Mouse (Mus musculus) heart, embryonic 14.5 days (tissue): ENCODE data around the gene B4galnt1. TPM values are rescaled to one million over a fixed set of nuclear protein-coding genes. Genes with fewer than 3 reads are reported as not detected.

Experiments
- ATAC-seq: fragments of 200-750 bp; cut with Nextera tagmentation; 2 replicates; pipeline ENCODE4 v1.8.0; 2017; ENCODE audit warnings: low read depth, moderate TSS enrichment; ENCODE audit not compliant: insufficient number of reproducible peaks, insufficient read depth, low FRiP score
- H3K27ac ChIP-seq, 2 experiments: fragments of 200-500 bp in 1 of 2; fragments of 300-500 bp in 1 of 2; sonication (generic) in 1 of 2; replicated peaks in 1 of 2; 2 replicates each; pipeline ENCODE4 v1.5.1; 2012 to 2014; ENCODE audit warnings: low read depth in 2 of 2, low read length in 2 of 2, control low read depth in 1 of 2, mild to moderate bottlenecking in 1 of 2, mixed read lengths in 1 of 2; ENCODE audit not compliant: control insufficient read depth in 1 of 2, insufficient read depth in 1 of 2
- H3K27me3 ChIP-seq: fragments of 300-500 bp; sonication (generic); 2 replicates; pipeline ENCODE4 v1.6.1; 2014; ENCODE audit warnings: mild to moderate bottlenecking, low read length, control low read depth; ENCODE audit not compliant: control insufficient read depth, insufficient read depth
- H3K36me3 ChIP-seq: fragments of 300-500 bp; sonication (generic); 2 replicates; pipeline ENCODE4 v1.6.1; 2014; ENCODE audit warnings: mild to moderate bottlenecking, control low read depth, low read length, mixed read lengths; ENCODE audit not compliant: control insufficient read depth, insufficient read depth
- H3K4me1 ChIP-seq, 2 experiments: fragments of 200-500 bp in 1 of 2; fragments of 300-500 bp in 1 of 2; sonication (generic) in 1 of 2; 2 replicates each; pipeline ENCODE4 v1.6.1; 2012 to 2014; ENCODE audit warnings: low read length in 2 of 2, control low read depth in 1 of 2, mixed read lengths in 1 of 2; ENCODE audit not compliant: control insufficient read depth in 2 of 2, insufficient read depth in 2 of 2
- H3K4me2 ChIP-seq: fragments of 300-500 bp; sonication (generic); 2 replicates; pipeline ENCODE4 v1.6.1; 2014; ENCODE audit warnings: mild to moderate bottlenecking, low read length
- H3K4me3 ChIP-seq, 2 experiments: fragments of 200-500 bp in 1 of 2; fragments of 300-500 bp in 1 of 2; sonication (generic) in 1 of 2; 2 replicates each; pipeline ENCODE4 v1.5.1; 2012 to 2014; ENCODE audit warnings: low read length in 2 of 2, mild to moderate bottlenecking in 2 of 2, control low read depth in 1 of 2, low read depth in 1 of 2, moderate library complexity in 1 of 2; ENCODE audit not compliant: control insufficient read depth in 1 of 2, insufficient read depth in 1 of 2
- H3K9ac ChIP-seq: fragments of 300-500 bp; sonication (generic); 2 replicates; pipeline ENCODE4 v1.6.1; 2014; ENCODE audit warnings: mild to moderate bottlenecking, low read length
- H3K9me3 ChIP-seq: fragments of 300-500 bp; sonication (generic); 2 replicates; pipeline ENCODE4 v1.6.1; 2016; ENCODE audit warnings: low read length, control low read depth; ENCODE audit not compliant: control insufficient read depth
- WGBS: fragments of 180-500 bp; shearing (Covaris S2); extraction: QIAGEN DNeasy Blood & Tissue Kit; methylation state at CpG from one replicate; pipeline ENCODE4 v1.1.7; 2014; 5-methylcytosine and 5-hydroxymethylcytosine counted together
- polyA plus RNA-seq: library from polyadenylated mRNA; unstranded; fragments of >200 nt; fragmentation: Nextera tagmentation; extraction: Ambion mirVana; gene quantifications from 2 replicates; pipeline ENCODE4 v1.2.1, GENCODE M21; 2014

Gene B4galnt1
- polyA plus RNA-seq, 1 experiment from 2014 or later: 1.5 TPM

DNA sequence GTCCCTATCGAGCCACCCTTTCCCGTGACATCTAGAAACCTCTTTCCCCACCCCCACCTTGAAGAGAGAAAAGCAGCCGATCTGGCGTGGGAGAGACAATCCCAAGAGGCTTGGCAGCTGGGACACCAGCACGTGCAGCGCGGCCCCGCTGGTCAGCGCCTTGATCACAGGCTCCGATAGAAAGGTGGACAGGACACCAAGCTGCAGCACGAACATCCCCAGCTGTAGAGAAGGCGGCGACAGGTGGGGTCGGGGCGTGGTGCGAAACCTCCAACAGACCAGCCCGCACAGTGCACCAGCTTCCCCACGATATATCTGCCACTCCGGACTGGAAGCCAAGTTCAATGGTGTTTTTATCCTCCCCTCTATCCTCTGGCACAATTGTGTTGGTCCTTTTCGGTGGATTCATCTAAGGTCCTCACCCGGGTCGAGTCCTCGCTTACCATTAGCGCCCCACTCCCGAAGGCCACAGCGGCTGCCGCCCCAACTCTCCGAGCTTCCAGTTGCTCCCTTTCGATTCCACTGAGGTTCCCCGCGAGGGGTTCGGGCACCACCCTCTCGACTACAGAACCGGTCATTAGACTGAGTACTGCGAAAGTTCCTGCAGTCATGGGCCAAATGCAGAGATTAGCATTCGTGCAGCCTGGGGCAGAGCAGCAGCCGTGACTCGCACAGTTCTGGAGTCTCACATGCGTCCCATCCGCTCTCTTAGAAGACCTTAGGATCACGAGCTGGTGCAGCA is 13.4 kb downstream of the B4galnt1 start:
- H3K4me1 ChIP-seq: peaks cover 6 to 9% of the 10 kb centered on the region in 2 experiments; a peak in 3 of 4 replicates
- H3K9me3 ChIP-seq: no peaks in the 10 kb centered on the region
- 0 out of 2 replicates have a peak, but pooled peaks cover 4% of the 10 kb centered on the region for H3K36me3 ChIP-seq
- 6% methylated on average over 41 of the region's 41 CpGs for WGBS
- peak overlapping the region; percentile 21 to 32 for H3K4me3 ChIP-seq
- no peak overlapping the region; the same call in 1 of the 2 replicates for H3K9ac ChIP-seq
- ATAC-seq: no peak
- peak overlapping the region; percentile 63 for H3K4me2 ChIP-seq
- H3K27me3 ChIP-seq: peaks cover 82% of the 10 kb centered on the region
- H3K27ac ChIP-seq: no peak overlapping the region

DNA sequence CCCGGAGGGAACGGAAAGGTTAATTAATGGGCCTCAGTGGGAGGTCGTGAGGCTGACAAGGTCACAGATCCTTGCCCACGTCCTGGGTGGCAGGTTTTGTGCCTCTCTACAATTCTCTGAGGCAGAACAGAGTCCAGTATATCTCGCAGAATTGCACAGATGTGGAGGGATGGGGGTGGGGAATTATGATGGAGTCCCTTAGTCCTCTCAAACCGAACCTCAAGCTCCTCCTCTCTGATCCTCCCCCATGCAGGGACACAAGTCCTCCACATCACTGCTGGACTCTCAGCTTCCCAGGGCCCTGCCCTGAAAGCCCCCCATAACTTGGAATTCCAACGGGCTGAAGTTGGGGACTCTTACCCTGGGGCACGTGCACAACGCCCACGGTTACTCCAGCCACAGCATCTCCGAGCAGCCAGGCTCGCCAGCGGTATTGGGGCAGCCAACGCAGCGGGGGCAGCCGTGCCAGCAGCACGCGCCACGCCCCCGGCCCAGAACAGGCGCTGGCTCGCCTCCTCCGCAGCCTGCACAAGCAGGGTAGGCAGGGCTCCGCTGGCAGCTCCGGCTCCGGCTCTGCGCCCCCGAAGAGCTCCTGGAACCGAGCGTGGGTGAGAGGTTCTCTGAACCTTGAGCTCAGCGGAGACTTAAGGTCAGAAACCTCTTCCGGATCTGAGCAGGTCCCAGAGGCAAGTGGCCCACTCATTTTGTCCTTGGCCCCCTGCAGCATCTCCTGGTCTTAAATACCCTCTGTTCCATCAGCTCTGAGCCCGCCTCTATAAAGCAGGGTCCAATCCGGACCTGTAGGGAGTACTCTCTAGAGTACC is 15.1 kb downstream of the B4galnt1 start, which contains the start of gene Slc26a10:
TSS of gene Slc26a10 (minus strand) at position 775 of the 824 bp plus-strand sequence.
- WGBS: 3% methylated on average over 34 of the region's 34 CpGs
- Histone ChIP-seq H3K27ac (peak within 1 kb of the TSS in 1 of 2 experiments; percentile 28; a peak in 1 of 4 replicates), H3K9me3 (no peaks in the 10 kb centered on the region), H3K4me3 (peak within 1 kb of the TSS; percentile 28 to 31), H3K4me2 (peak within 1 kb of the TSS; percentile 63), H3K27me3 (peaks cover 86% of the 10 kb centered on the region), H3K9ac (no peak within 1 kb of the TSS; the same call in 1 of the 2 replicates), H3K36me3 (0 out of 2 replicates have a peak, but pooled peaks cover 4% of the 10 kb centered on the region), H3K4me1 (peaks cover 6 to 9% of the 10 kb centered on the region in 2 experiments; a peak in 3 of 4 replicates)
- ATAC-seq: no peak

DNA sequence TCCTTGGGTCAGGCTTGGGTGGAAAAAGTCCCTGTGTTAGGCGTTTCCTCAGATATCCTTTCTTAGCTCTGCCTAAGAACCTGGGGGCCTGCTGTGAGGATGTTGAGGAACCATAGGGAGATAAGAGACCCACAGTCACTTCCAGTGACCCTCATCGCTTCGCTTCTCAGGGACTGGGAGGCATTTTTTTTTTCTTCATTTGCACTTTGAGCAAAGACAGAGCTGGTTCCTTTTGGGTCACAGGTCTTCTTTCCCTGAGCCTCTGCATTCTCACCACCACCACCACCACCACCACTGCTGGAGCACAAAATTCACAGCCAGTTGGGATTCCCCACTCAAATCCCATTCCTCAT is 15.6 kb downstream of the B4galnt1 start:
- Histone ChIP-seq H3K9ac (no peak overlapping the region), H3K9me3 (no peaks in the 10 kb centered on the region), H3K4me2 (peak overlapping the region; percentile 57), H3K36me3 (peaks cover 7% of the 10 kb centered on the region; the same call in 1 of the 2 replicates), H3K4me3 (peak overlapping the region in 1 of 2 experiments; percentile 31; a peak in 1 of 4 replicates), H3K27me3 (peaks cover 89% of the 10 kb centered on the region), H3K4me1 (peaks cover 6 to 9% of the 10 kb centered on the region in 2 experiments; a peak in 3 of 4 replicates), H3K27ac (0 out of 4 replicates have a peak overlapping the region, but pooled peaks of 1 of the 2 experiments have one; percentile 28)
- ATAC-seq: no peak
- 15% methylated on average over 3 of the region's 3 CpGs for WGBS

DNA sequence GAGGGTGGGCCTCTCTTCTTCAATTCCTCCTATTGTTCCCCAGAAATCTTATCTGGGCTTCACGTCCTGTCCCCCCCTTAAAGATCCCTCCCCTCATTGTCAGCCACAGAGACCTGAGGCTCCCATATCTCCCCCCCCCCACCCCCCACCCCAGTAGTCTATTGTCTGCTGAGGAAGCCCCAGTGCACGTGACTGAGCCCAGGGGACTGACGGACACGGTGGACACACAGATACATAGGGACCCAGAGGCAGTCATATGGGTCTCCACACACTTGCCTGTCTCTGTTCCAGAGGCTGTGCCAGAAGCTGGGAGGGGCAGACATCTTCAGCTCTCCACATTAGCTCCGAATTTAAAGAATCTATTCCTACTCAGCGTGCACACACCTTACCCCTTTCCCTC is 16.5 kb downstream of the B4galnt1 start:
- WGBS: 62% methylated on average over 6 of the region's 6 CpGs
- Histone ChIP-seq H3K4me3 (peak overlapping the region in 1 of 2 experiments; percentile 13; a peak in 1 of 4 replicates), H3K36me3 (peaks cover 12% of the 10 kb centered on the region; the same call in 1 of the 2 replicates), H3K27me3 (peaks cover 83% of the 10 kb centered on the region), H3K4me2 (peak overlapping the region; percentile 37; the same call in 1 of the 2 replicates), H3K9ac (0 out of 2 replicates have a peak overlapping the region, but pooled peaks have one; percentile 21), H3K27ac (no peak overlapping the region), H3K9me3 (no peaks in the 10 kb centered on the region), H3K4me1 (peaks cover 6 to 9% of the 10 kb centered on the region in 2 experiments; a peak in 3 of 4 replicates)
- ATAC-seq: 0 out of 2 replicates have a peak, but pooled peaks have one; percentile 26

DNA sequence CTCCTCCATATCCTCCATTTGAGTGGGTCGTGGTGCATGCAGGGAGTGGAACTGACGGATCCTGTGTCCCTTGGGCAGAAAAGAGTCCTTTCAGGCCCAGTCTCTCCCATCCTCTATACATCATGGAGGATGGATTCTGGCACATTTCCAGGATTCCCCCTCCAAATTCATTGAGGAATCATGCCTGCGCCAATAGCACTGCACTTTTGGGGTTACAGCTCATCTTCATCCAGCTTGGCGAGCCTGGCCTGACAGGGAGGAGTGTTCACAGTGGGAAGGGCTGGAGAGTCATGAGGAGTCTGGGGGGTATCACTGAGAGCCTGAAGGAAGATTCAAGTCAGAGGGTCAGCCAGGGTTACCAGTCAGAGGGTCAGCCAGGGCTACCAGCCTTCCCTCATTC is 17.6 kb downstream of the B4galnt1 start:
- Histone ChIP-seq H3K9ac (no peak overlapping the region), H3K36me3 (peaks cover 12% of the 10 kb centered on the region; the same call in 1 of the 2 replicates), H3K4me3 (peak overlapping the region in 1 of 2 experiments; percentile 6; a peak in 1 of 4 replicates), H3K9me3 (no peaks in the 10 kb centered on the region), H3K4me2 (peak overlapping the region; percentile 37), H3K4me1 (peaks cover 6 to 9% of the 10 kb centered on the region in 2 experiments; a peak in 3 of 4 replicates), H3K27me3 (peaks cover 73% of the 10 kb centered on the region), H3K27ac (no peak overlapping the region)
- 81% methylated on average over 4 of the region's 4 CpGs for WGBS
- no peak for ATAC-seq

DNA sequence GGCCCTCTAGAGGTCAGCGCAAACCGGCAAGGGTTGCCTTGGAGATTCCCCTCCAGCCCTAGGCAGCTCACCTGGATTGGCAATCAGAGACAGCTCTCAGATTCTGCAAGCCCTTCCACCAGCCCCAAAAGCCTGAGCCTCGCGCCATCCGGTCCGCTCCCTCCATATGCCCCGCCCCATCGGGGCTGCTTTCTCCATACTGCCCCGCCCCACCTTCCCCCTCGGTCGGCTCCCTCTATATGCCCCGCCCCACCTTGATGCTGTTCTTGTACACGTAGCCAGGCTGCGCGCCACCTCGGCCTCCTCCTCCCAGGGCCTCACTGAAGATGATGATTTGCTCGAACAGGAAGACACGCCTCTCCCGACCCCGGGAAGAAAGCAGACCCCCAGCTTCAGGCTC is 18.7 kb downstream of the B4galnt1 start:
- peaks cover 61% of the 10 kb centered on the region for H3K27me3 ChIP-seq
- H3K9ac ChIP-seq: no peak overlapping the region
- 26% methylated on average over 20 of the region's 20 CpGs for WGBS

DNA sequence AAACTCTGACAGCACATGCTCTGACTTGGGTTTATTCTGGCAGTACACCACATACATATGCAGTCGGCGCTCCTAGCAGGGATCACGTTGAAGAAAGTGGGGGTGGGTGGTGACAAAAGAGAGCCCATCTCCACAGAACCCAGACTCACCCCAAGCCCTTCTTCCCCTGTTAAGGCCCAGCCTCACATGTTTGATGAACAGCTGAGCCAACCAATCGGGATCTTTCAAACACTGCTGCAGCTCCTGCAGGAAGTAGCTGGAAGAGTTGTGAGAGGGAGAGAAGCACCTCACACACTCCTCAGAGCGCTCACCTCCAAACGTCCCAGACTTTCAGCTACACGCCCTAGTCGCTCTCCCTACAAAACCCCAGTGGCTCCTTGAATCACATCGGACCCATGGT is 20.1 kb downstream of the B4galnt1 start:
- 76% methylated on average over 9 of the region's 9 CpGs for WGBS
- H3K27ac ChIP-seq: no peak overlapping the region
- no peak overlapping the region for H3K4me2 ChIP-seq
- H3K4me3 ChIP-seq: no peak overlapping the region
- ATAC-seq: no peak
- peaks cover 12% of the 10 kb centered on the region; the same call in 1 of the 2 replicates for H3K36me3 ChIP-seq
- H3K9ac ChIP-seq: no peak overlapping the region
- no peaks in the 10 kb centered on the region for H3K9me3 ChIP-seq
- peaks cover 48% of the 10 kb centered on the region for H3K27me3 ChIP-seq
- H3K4me1 ChIP-seq: peaks cover 0 to 18% of the 10 kb centered on the region in 2 experiments; a peak in 3 of 4 replicates

More for the DNA sequence above, 18.7 kb downstream of the B4galnt1 start:
- H3K36me3 ChIP-seq: peaks cover 12% of the 10 kb centered on the region; the same call in 1 of the 2 replicates
- peak overlapping the region; percentile 37 for H3K4me2 ChIP-seq
- H3K4me1 ChIP-seq: peaks cover under 1 to 6% of the 10 kb centered on the region in 2 experiments; a peak in 3 of 4 replicates
- no peak for ATAC-seq
- H3K4me3 ChIP-seq: 0 out of 4 replicates have a peak overlapping the region, but pooled peaks of 1 of the 2 experiments have one; percentile 6
- no peaks in the 10 kb centered on the region for H3K9me3 ChIP-seq
- no peak overlapping the region for H3K27ac ChIP-seq
